Mouse (Mus musculus): ENCODE results near the gene Dazl. TPM values are rescaled to one million over a fixed set of nuclear protein-coding genes. Genes with fewer than 3 reads are reported as not detected.
A peak's percentile ranks its signal among the peaks of the same experiment; 100 is the strongest.

Gene Dazl
- total RNA-seq, 2 experiments from 2014 or later = 0.18 to 0.22 TPM

DNA sequence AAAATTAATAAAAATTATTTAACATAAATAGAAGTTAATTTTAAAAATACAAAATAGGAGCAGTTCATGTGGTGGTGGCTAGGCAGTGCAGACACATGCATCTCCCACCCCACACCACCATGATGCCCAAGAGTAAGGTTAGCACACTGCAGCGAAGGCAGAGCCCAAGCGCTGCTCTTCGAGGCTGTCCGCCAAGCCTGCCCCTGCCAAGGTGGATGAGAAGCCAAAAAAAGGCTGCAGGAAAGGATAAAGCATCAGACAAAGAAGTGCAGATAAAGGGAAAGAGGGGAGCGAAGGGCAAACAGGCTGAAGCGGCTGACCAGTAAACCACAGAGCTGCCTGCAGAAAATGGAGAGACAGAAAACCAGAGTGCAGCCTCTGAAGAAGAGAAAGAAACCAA lies 32.6 kb downstream of the Dazl start:
- intact Hi-C loops (cut with DNase I) = no loop called here
- no peak overlapping the region for H3K27ac ChIP-seq
- no peak overlapping the region for H3K4me3 ChIP-seq
- DNase-seq = no peak
- no peak for TF ChIP-seq CTCF (IDR thresholded peaks at IDR 0.05)

DNA sequence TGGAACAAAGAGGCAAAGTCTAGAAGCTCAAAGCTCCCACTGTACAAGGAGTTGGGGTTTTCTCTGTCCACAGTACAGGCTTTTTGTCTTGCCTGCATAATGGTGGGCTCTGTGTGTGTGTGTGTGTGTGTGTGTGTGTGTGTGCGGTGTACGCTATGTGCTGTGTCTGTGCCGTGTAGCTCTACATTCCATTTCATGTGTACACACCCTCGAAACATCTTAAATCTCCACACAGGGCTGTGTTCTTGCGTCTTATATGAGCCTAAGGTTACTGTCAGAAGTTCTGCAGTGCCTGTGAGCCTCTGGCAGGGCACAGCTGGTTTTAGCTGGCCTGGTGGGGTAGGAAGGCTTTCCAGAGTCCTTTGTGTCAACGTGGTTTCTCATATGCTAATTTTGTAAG lies 46.8 kb downstream of the Dazl start:
- intact Hi-C loops (cut with DNase I) = no loop called here
- H3K27ac ChIP-seq = no peak overlapping the region
- no peak for DNase-seq
- no peak overlapping the region for H3K4me3 ChIP-seq
- TF ChIP-seq CTCF (IDR thresholded peaks at IDR 0.05) = no peak

DNA sequence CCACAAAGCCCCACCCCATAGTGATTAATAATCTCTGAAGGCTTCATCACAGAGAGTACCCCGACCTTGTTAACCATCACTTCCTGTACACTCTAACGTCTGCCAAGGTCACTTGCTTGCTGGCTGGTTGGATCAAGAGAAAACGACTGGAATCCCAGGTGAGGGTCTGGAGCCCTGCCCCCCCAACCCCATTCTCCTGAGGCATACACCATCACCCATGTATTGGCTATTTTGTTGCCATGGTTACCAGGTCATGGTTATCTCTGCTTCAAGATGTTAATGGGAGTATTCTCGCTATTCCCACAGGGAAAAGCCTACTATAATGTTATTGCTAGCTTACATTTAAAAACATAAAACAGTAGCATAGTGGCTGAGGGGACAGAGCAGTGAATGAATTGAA lies 48.8 kb downstream of the Dazl start:
- H3K27ac ChIP-seq = no peak overlapping the region
- intact Hi-C loops (cut with DNase I) = no loop called here
- TF ChIP-seq CTCF (IDR thresholded peaks at IDR 0.05) = no peak
- no peak for DNase-seq
- no peak overlapping the region for H3K4me3 ChIP-seq

- Histone ChIP-seq H3K4me3 (no peak overlapping the region), H3K27ac (no peak overlapping the region)
- no peak for DNase-seq
- no peak for TF ChIP-seq CTCF (IDR thresholded peaks at IDR 0.05)
- intact Hi-C loops (cut with DNase I) = no loop called here
Measured at GRCm38 (mm10) chr17:50243326-50243725, 50.1 kb downstream of the Dazl start.

DNA sequence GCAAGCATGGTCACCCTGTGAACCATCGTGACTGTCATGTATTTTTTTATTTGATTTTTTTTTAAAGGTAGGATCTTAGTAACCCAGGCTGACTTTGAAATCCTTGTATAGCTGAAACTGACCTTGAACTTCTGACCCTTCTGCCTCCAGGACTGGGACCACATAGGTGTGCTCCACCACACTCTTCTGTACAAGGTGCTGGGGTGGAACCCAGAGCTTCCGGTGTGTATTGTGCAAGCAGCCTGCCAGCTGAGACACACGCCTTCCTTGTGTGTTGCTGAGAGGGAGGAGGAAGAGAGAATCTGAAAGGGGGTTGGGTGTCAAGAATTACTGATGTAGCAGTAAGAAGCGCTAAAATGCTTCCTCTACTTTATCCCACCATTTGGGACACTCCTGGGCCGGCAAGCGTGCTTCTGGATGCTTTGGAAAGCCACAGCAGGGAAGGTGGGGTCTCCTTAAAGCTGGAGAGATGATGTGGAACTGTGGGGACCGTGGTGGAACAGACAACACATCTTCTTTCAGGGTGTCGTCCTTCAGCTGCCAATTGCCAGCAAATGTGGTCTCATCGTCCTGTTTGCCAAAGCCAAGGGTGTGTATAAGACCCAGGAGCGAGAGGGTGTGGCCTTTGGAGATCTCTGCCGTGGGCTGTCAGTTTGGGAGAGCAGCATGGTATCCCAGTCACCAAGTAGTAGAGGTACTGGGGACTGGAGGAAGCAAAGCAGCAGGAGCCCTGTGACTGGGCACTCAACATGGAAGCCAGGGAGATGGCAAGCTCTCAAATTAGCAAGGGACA lies 55.4 kb downstream of the Dazl start:
- no peak for TF ChIP-seq CTCF (IDR thresholded peaks at IDR 0.05)
- intact Hi-C loops (cut with DNase I) = loop anchor here (1.0 to 5.0 kb wide), 4 partner anchors 49 to 301 kb away; no protein-coding TSS in a partner anchor
- DNase-seq = no peak
- H3K27ac ChIP-seq = no peak overlapping the region
- no peak overlapping the region for H3K4me3 ChIP-seq

- DNase-seq = peak; percentile 84
- no peak; the same call in none of the 2 replicates for TF ChIP-seq CTCF (IDR thresholded peaks at IDR 0.05)
- Histone ChIP-seq H3K4me3 (peak overlapping the region; percentile 35; the same call in 1 of the 2 replicates), H3K27ac (peak overlapping the region; percentile 41; the same call in 1 of the 2 replicates)
- intact Hi-C loops (cut with DNase I) = loop anchor here (2.0 to 5.0 kb wide), 3 partner anchors 49 to 300 kb away; no protein-coding TSS in a partner anchor
Measured at GRCm38 (mm10) chr17:50237436-50237709, 56.1 kb downstream of the Dazl start.

- Histone ChIP-seq H3K4me3 (peak overlapping the region; percentile 35; the same call in 1 of the 2 replicates), H3K27ac (peak overlapping the region; percentile 41)
- DNase-seq = no peak
- intact Hi-C loops (cut with DNase I) = loop anchor here (2.0 to 5.0 kb wide), 3 partner anchors 48 to 300 kb away; no protein-coding TSS in a partner anchor
- no peak for TF ChIP-seq CTCF (IDR thresholded peaks at IDR 0.05)
Measured at GRCm38 (mm10) chr17:50236702-50237435, 56.6 kb downstream of the Dazl start.

- Histone ChIP-seq H3K4me3 (no peak overlapping the region), H3K27ac (peak overlapping the region; percentile 35; the same call in 1 of the 2 replicates)
- no peak for TF ChIP-seq CTCF (IDR thresholded peaks at IDR 0.05)
- intact Hi-C loops (cut with DNase I) = loop anchor here (2.0 to 5.0 kb wide), 3 partner anchors 47 to 299 kb away; no protein-coding TSS in a partner anchor
- no peak for DNase-seq
Measured at GRCm38 (mm10) chr17:50235943-50236701, 57.3 kb downstream of the Dazl start.

- DNase-seq = no peak
- Histone ChIP-seq H3K27ac (no peak overlapping the region), H3K4me3 (no peak overlapping the region)
- intact Hi-C loops (cut with DNase I) = no loop called here
- no peak for TF ChIP-seq CTCF (IDR thresholded peaks at IDR 0.05)
Measured at GRCm38 (mm10) chr17:50233956-50234355, 59.5 kb downstream of the Dazl start.

DNA sequence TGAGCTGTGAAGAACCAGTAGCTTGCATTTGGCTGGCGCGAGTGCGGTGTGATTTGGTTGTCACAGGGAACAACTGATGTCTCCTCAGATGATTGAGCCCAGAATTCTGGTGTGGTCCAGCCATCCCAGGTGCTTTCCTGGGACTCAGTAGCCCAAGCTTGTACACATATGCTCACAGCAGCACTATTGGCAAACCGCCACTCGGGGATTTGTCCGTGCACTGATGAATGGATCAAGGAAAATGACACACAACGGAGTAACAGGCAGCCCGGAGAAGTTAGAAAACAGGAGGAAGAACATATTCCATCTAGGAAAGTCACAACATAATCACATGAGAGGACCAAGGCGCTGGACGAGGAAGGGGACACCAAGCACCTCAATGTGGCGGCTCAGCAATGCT lies 60.6 kb downstream of the Dazl start:
- Histone ChIP-seq H3K27ac (no peak overlapping the region), H3K4me3 (no peak overlapping the region)
- DNase-seq = no peak
- TF ChIP-seq CTCF (IDR thresholded peaks at IDR 0.05) = no peak
- intact Hi-C loops (cut with DNase I) = no loop called here

- intact Hi-C loops (cut with DNase I) = no loop called here
- Histone ChIP-seq H3K4me3 (no peak overlapping the region), H3K27ac (no peak overlapping the region)
- no peak for TF ChIP-seq CTCF (IDR thresholded peaks at IDR 0.05)
- no peak for DNase-seq
Measured at GRCm38 (mm10) chr17:50231206-50231605, 62.2 kb downstream of the Dazl start.

- H3K4me3 ChIP-seq = no peak overlapping the region
- no peak for TF ChIP-seq CTCF (IDR thresholded peaks at IDR 0.05)
- no peak overlapping the region for H3K27ac ChIP-seq
- intact Hi-C loops (cut with DNase I) = no loop called here
- DNase-seq = no peak
Measured at GRCm38 (mm10) chr17:50229534-50229933, 63.9 kb downstream of the Dazl start.

Other genes starting within 250 kb of the Dazl start
- gene Rftn1, start 103.0 kb downstream of the Dazl start, total RNA-seq (2021) = 10 to 100 TPM; 11.4 to 16.9 TPM
- gene Plcl2, start 215.8 kb upstream of the Dazl start, total RNA-seq (2021) = 10 to 100 TPM; 31.0 to 37.2 TPM

Data from gastrocnemius, adult 2 months (tissue).